Mouse (Mus musculus) ES-E14 (cell line): Measurements from ENCODE around the gene Shank3.

ENCODE experiments used
- CHD2 ChIP-seq: IDR thresholded peaks from 2 replicates; pipeline ENCODE4 v1.6.1; 2014; ENCODE audit warnings: mild to moderate bottlenecking, low read depth, low read length, inconsistent platforms
- HCFC1 ChIP-seq: IDR thresholded peaks from 2 replicates; pipeline ENCODE4 v1.6.1; 2012; ENCODE audit warnings: low read length, inconsistent platforms, borderline replicate concordance; ENCODE audit not compliant: insufficient read depth
- MAFK ChIP-seq: IDR thresholded peaks from 2 replicates; pipeline ENCODE4 v1.6.1; 2014; ENCODE audit warnings: mild to moderate bottlenecking, low read depth, low read length, inconsistent platforms; ENCODE audit not compliant: insufficient read depth
- ZNF384 ChIP-seq: IDR thresholded peaks from 2 replicates; pipeline ENCODE4 v1.6.1; 2012; ENCODE audit warnings: low read depth, low read length, inconsistent platforms

DNA sequence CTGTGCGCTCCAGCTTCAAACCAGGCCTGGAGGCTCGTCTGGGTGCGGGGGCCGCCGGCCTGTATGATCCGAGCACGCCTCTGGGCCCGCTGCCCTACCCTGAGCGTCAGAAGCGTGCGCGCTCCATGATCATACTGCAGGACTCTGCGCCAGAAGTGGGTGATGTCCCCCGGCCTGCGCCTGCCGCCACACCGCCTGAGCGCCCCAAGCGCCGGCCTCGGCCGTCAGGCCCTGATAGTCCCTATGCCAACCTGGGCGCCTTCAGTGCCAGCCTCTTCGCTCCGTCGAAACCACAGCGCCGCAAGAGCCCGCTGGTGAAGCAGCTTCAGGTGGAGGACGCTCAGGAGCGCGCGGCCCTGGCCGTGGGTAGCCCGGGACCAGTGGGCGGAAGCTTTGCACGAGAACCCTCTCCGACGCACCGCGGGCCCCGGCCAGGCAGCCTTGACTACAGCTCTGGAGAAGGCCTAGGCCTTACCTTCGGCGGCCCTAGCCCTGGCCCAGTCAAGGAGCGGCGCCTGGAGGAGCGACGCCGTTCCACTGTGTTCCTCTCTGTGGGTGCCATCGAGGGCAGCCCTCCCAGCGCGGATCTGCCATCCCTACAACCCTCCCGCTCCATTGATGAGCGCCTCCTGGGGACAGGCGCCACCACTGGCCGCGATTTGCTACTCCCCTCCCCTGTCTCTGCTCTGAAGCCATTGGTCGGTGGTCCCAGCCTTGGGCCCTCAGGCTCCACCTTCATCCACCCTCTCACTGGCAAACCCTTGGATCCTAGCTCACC lies 48.6 kb downstream of the Shank3 start:
- TF ChIP-seq MAFK (no peak), ZNF384 (no peak), HCFC1 (no peak), CHD2 (no peak)
